In genomic region chr14:60086808-60087725, GRCm38 (mm10) we compare ENCODE assay signal across 9 mouse cellular contexts.
DNase-seq lines count a peak whose midpoint lies in the region; ATAC-seq and TF ChIP-seq lines count a peak whose summit lies in the region.
"Had no signal": no experiment of that assay in that cellular context is flagged by ENCODE, and none has a peak within 500 bp of the region (broad histone marks: within the 10 kb centered on the region; RNA-seq: fewer than 3 reads in every experiment).

No protein-coding gene starts in this region.

- H3K27ac ChIP-seq in heart, embryonic 11.5 days (ENCODE audit: low read depth, low read length) = no peak overlapping the region
- H3K27ac ChIP-seq in forebrain, embryonic 10.5 days = peak overlapping the region; percentile 74
- no peak overlapping the region for H3K27ac ChIP-seq in lung, embryonic 15.5 days
- no peak overlapping the region for H3K27ac ChIP-seq in olfactory bulb, adult 2 months (ENCODE audit: insufficient read depth, low read depth, low read length)

- peaks cover 3% of the 10 kb centered on the region; the same call in 1 of the 2 replicates for H3K27me3 ChIP-seq in heart, embryonic 11.5 days (ENCODE audit: control insufficient read depth, insufficient read depth, low read length)
- peaks cover 33% of the 10 kb centered on the region for H3K27me3 ChIP-seq in forebrain, embryonic 10.5 days (ENCODE audit: poor library complexity, severe bottlenecking)
- H3K27me3 ChIP-seq in lung, embryonic 15.5 days = peaks cover 12% of the 10 kb centered on the region

- no peaks in the 10 kb centered on the region for H3K9me3 ChIP-seq in heart, embryonic 11.5 days (replicated peaks; ENCODE audit: control insufficient read depth, low read length)
- H3K9me3 ChIP-seq in forebrain, embryonic 10.5 days = no peaks in the 10 kb centered on the region
- H3K9me3 ChIP-seq in lung, embryonic 15.5 days = no peaks in the 10 kb centered on the region
- H3K9me3 ChIP-seq: G1E had no signal

- TF ChIP-seq CTCF in brain, embryonic 14.5 days (IDR thresholded peaks at IDR 0.05; ENCODE audit: borderline replicate concordance, extremely low read depth, insufficient read depth, insufficient read length) = no peak
- TF ChIP-seq CTCF in olfactory bulb, adult 2 months (IDR thresholded peaks at IDR 0.05; ENCODE audit: insufficient read depth, low read depth, low read length) = no peak

- DNase-seq in heart, postnatal 14 days = no peak
- DNase-seq in brain, embryonic 14.5 days (ENCODE audit: low read depth) = peak; percentile 85
- DNase-seq in forebrain, embryonic 10.5 days (ENCODE audit: extremely low spot score, low spot score) = peak; percentile 84
- DNase-seq in kidney, postnatal 14 days = peak; percentile 29
- DNase-seq in urinary bladder, postnatal 14 days (ENCODE audit: low spot score) = peak; percentile 56

- TF ChIP-seq POLR2A in brain, embryonic 14.5 days (IDR thresholded peaks at IDR 0.05; ENCODE audit: borderline replicate concordance, extremely low read depth, insufficient read depth, insufficient read length, poor library complexity, severe bottlenecking) = peak; percentile 36; the same call in 1 of the 2 replicates
- TF ChIP-seq POLR2A in olfactory bulb, adult 2 months (IDR thresholded peaks at IDR 0.05; ENCODE audit: insufficient read depth, low read depth, low read length) = no peak

- intact Hi-C loops in heart, postnatal 14 days (cut with DNase I) = no loop called here

- ATAC-seq in heart, embryonic 11.5 days (replicated peaks; ENCODE audit: insufficient number of reproducible peaks, low FRiP score, low TSS enrichment) = 0 out of 2 replicates have a peak, but pooled peaks have one; percentile 59
- ATAC-seq in lung, embryonic 15.5 days (ENCODE audit: borderline replicate concordance, extremely low read depth, low FRiP score, low TSS enrichment) = peak; percentile 72; the same call in 1 of the 2 replicates

- peak overlapping the region; percentile 48 for H3K4me3 ChIP-seq in heart, embryonic 11.5 days (ENCODE audit: low read depth, low read length)
- peak overlapping the region; percentile 61 for H3K4me3 ChIP-seq in forebrain, embryonic 10.5 days
- peak overlapping the region; percentile 36 for H3K4me3 ChIP-seq in lung, embryonic 15.5 days
- peak overlapping the region; percentile 61 for H3K4me3 ChIP-seq in olfactory bulb, adult 2 months (ENCODE audit: insufficient read depth, low read depth, low read length)

- peak overlapping the region; percentile 76 for H3K4me2 ChIP-seq in heart, embryonic 11.5 days
- peak overlapping the region; percentile 78 for H3K4me2 ChIP-seq in lung, embryonic 15.5 days

- H3K9ac ChIP-seq in heart, embryonic 11.5 days (ENCODE audit: low read depth, low read length) = no peak overlapping the region
- H3K9ac ChIP-seq in lung, embryonic 15.5 days = no peak overlapping the region

- no peaks in the 10 kb centered on the region for H3K36me3 ChIP-seq in heart, embryonic 11.5 days (ENCODE audit: control insufficient read depth, insufficient read depth, low read length)
- H3K36me3 ChIP-seq in forebrain, embryonic 10.5 days (replicated peaks) = no peaks in the 10 kb centered on the region
- no peaks in the 10 kb centered on the region for H3K36me3 ChIP-seq in lung, embryonic 15.5 days
- H3K36me3 ChIP-seq: G1E had no signal

- WGBS in heart, embryonic 11.5 days (ENCODE audit: insufficient replicate concordance) = 10% methylated on average over 33 of the region's 33 CpGs
- WGBS in forebrain, embryonic 10.5 days = 10% methylated on average over 29 of the region's 33 CpGs
- 12% methylated on average over 27 of the region's 33 CpGs for WGBS in lung, embryonic 15.5 days
- WGBS in olfactory bulb, adult 2 months = 17% methylated on average over 32 of the region's 33 CpGs

- H3K4me1 ChIP-seq in heart, embryonic 11.5 days (ENCODE audit: control insufficient read depth, insufficient read depth, low read length) = 0 out of 2 replicates have a peak, but pooled peaks cover 3% of the 10 kb centered on the region
- H3K4me1 ChIP-seq in forebrain, embryonic 10.5 days = peaks cover 18% of the 10 kb centered on the region
- H3K4me1 ChIP-seq in lung, embryonic 15.5 days = peaks cover 8% of the 10 kb centered on the region; the same call in 1 of the 2 replicates
- peaks cover 11% of the 10 kb centered on the region; the same call in 1 of the 2 replicates for H3K4me1 ChIP-seq in olfactory bulb, adult 2 months (ENCODE audit: control insufficient read depth, insufficient read depth, low read length)

Comparison
In these comparisons a context has a peak if more than half of its experiments do, and no peak if none do; other contexts are left out.
1. DNase-seq: peak in brain, embryonic 14.5 days (single experiment), forebrain, embryonic 10.5 days (single experiment), kidney, postnatal 14 days (single experiment) and urinary bladder, postnatal 14 days (single experiment); none in heart, postnatal 14 days (0 of 2).
2. Peak in every context shown above with its lines, with median percentiles within 50 percentile points of each other: H3K4me3 ChIP-seq.